Mouse (Mus musculus) A20 (cell line): ENCODE measurements around the gene Piezo1.

Experiments
- DNase-seq: peaks from one replicate; pipeline ENCODE4 v3.0.0-alpha.2; 2011; ENCODE audit warnings: low read depth, low spot score

The Piezo1 gene

GRCm38 (mm10) chr8:122571153-122571552 is 20.0 kb upstream of the Piezo1 start:
- DNase-seq: no peak

DNA sequence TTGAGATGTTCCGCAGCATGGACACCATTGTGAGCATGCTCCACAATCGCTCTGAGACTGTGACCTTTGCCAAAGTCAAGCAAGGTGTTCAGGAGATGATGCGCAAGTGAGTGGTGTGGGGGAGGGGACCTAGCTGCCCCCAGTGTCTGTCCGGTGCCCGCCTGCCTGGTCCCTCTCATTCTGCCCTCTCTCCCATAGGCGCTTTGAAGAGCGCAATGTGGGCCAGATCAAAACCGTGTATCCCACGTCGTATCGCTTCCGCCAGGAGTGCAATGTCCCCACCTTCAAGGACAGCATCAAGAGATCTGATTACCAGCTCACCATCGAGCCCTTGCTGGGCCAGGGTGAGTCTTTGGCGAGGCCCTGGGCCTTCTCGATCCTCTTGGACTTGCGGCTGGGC is 18.9 kb upstream of the Piezo1 start:
- DNase-seq: no peak

DNA sequence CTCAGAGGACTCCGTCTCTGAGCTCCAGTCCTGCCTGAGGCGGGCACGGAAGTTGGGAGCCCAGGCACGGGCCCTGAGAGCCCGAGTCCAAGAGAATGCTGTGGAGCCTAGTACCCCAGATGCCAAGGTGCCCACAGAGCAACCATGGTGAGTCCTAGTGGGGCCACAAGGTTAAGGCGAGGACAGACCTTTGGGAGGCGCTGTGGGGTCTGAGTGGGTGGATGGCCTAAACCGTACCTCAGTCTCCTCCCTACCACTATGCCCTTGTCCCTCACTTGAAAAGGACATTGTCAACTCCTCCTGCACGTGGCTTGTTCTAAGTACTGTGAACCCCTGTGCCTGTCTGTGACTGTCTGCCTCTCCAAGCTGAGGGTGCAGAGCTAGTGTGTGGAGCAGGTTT is 18.2 kb upstream of the Piezo1 start:
- DNase-seq: no peak

DNA sequence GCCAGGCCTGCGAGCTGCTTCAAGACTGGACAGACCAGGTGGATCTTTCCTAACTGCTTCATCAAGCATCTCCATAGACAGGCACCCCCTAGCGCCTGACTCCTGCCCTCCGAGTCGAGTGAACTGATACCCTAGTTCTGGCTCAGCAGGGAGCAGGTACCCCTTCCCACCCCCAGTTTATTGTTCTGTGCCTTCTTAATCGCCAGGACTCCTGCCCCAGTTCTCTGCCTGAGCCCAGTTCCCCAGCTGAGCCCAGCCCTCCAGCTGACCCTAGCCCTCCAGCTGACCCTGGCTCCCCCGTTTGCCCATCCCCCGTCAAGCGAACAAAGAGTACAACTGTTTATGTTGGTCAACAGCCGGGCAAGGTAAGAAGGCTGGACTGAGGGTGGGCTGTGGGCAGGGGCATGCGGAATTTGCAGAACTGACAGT is 17.8 kb upstream of the Piezo1 start:
- no peak for DNase-seq

- DNase-seq: peak; percentile 91
These were observed 17.0 kb upstream of the Piezo1 start for GRCm38 (mm10) chr8:122568109-122568504.

DNA sequence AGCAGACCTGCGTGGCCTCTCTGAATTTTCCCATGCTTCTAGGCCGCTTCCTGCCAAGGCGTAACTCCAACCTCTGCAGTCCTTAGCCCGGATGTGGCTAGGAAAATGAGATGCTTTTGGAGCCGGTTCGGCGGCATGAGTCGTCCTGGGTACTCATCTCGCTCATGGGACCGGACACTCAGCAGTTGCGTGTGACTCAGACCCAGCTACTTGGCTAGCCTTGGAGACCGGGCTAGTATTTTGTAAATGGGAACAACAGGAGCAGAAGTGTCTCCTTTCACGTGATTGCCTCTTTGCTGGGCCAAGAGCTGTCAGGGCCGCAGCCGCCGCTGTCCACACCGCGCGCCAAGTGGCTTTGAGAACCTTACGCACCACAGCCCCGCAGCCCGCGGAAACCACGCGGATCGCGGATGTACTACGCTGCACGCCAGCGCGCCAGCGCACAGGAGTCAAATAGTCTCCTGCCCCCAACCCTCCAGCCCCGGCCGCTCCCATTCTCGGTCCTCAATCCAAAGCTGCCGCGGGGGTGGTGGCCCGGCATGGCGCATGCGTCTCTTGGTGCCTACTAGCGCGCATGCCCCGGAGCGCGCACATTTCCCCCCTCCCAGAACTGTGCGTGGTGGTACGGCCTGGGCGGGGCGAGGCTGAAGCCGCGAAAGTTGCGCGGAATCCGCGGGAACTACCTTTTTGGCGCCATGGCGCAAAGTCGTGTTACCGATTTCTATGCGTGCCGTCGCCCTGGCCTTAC is 16.4 kb upstream of the Piezo1 start, which contains the start of gene Cdt1:
Gene Cdt1, plus strand, starts transcription at position 655 of the 748 bp plus-strand sequence.
- DNase-seq: peak; percentile 99

GRCm38 (mm10) chr8:122566766-122567165 is 15.6 kb upstream of the Piezo1 start:
- no peak for DNase-seq

- DNase-seq: peak; percentile 77
These were observed 13.5 kb upstream of the Piezo1 start for GRCm38 (mm10) chr8:122564363-122565352.

DNA sequence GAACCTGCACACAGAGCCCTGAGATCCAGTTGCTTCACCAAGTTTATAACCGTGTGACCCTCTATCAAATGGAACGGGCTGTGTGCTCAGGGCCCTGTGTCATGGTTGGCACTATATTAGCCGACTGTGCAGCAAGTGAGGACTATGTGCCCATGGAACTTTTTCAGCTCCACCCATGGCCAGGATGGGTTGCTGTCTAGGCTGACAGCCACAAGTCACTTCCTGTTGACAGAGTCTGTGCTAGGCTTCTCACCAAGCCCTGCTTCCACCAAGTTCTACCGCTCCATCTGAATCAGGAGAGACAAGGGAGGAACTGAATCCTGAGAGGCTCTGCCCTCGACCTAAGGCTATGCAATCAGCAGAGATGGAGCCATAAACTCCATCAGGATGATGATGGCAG is 10.1 kb upstream of the Piezo1 start:
- DNase-seq: no peak

- DNase-seq: no peak
These were observed 7.7 kb upstream of the Piezo1 start for GRCm38 (mm10) chr8:122558671-122559349.

DNA sequence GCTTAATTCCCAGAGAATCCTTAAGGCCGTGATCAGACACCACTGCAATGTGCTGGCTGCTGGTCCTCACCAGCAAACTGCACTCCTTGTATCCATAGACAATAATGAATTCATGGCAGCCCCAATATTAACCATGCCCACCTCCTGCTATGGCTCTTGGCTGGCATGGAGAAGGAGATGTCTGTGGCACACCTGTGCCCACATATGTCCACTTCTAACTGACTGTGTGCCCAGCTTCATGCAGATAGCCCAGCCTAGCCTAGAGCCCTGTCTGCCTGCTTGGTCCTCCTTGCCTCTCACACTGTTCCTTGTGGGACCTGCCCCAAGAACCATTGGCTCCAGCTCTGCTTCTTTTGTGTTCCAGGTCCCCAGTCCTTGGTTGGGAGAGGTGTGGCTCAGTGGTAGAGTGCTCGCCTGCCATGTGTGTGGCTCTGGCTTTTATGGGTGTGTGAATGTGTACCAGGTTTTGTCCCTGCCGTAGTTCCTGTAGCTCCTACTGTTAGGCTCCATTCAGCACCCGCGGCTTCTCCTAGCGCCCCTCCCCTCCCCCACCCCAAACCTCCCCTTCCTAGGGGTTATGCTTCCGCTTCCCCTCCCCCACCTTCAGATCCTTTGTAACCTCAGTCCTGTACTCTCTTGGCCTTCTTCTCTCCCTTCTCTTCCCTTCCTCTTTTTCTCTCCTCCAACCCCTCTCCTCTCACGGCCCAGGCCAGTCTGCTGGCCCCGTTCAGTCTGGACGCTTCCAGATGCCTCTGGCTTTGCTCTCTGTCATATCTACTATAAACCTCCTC is 6.3 kb upstream of the Piezo1 start:
- DNase-seq: no peak

DNA sequence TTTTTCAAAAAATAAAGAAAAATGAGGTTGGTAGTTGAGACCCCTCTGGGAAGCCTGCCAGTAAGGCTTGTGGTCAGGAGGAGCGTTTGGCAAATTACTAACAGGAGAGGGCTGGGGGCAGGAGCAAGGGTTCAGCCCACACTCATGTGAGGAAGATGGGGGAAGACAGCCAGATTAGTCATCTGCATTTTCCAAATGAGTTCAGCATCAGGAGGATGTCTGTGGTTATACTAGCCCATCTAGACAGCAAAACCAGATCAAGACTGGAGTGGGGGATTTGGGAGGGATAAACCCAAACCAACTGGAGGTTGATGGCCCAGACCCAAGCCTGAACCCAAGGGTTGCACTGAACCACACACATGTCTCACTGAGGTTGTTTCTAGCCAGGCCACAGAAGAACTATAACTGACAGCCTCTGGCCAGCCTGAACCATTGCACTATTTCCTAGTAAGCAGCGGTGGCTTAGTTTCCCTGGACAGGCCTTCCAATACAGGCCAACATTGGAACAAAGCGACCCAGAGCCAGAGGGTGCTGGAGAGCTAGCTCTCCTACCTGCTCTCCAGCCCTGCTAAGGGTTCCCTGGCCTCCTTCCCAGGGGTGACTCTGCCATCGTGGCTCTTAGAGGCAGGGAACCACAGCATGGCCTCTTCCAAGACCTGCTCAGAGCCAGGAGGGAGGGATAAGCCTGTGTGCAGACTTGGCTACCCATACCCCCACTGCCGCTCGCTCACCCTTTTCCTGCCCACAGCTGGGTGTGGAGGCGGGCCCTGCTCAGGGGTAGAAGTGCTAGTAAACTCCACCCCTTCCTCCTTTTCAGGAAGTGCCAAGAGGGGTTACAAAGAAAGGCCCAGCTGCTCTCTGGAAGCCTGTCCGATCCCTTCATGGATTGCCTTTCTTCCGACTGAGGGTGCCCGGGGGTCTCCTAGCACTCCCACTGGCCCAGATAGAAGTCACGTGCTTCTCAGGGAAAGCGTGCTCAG is 5.2 kb upstream of the Piezo1 start:
- peak; percentile 80 for DNase-seq

GRCm38 (mm10) chr8:122554786-122555185 is 3.7 kb upstream of the Piezo1 start:
- no peak for DNase-seq

DNA sequence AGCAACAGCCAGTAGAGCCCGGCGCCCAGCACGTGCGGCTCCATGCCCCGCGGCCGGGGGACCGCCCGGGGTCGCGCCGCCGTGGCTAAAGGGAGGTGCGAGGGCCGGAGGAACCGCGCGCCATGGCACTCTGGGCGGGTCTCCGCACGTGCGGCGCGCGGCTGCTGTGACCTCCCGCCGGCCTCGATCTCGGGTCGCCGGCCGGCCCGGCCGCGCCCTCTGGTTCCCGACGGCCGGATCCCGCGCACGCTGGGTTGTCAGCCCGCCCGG is 199 bp downstream of the Piezo1 start:
- DNase-seq: no peak

DNA sequence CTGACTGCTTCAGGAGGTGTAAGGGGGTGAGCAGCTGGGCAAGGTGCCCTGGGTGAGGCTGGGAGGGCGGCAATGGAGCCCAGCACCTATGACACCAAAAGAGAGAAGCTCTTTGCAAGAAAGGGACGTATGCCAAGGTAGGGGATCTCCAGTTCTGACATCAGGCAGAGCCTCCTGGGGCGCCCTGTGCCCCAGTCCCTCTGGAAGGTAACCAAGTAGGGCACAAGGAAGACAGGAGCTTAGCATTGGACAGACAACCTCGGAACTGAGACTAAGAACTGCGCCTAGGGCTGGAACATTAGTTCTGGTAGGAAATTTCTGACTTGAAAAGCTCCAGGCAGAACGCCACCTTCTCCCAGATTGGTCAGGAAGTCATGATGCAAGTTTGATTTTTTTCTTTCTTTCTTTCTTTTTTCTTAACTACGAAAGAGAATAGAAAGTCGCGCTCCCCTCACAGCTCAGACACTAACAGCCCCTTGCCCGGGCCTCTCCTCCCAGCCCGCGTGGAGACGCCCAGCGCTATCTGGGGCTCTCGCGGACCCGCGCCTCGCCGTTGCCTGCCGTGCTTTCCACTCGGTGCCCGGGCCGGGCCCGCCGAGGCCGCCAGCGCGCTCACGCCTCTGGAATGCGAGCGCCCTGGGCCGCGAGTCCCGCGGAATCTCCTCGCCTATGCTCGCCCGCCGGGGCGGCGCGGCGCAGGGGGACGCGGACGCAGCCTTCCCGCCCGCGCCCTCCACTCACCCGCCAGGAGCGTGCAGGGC is 715 bp downstream of the Piezo1 start:
- peak; percentile 77 for DNase-seq

DNA sequence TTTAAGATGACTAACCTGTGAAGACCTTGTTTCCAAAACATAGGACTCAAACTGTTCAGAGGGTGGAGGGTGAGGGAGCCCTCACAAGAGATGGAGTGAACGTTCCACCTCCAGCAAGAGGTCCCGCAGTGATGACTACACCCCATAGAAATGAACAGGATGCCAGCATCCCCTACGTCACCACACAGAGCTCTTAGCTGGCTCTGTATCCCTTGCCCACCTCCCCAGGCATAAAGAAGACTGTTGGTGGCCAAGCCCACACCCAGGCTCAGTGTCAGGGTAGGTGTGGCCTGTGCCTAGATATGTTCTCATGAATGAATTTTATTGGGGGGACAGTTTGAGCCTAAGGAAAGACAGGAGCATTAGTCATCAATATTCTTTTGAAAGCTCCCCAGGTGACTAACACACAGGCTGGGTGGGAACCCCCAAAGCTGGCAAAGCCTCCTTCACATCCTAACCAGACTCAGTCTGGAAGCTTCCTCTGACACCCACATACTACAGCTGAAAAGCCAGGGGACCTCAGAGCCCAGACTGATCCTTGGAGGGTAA is 2.2 kb downstream of the Piezo1 start:
- peak; percentile 66 for DNase-seq

DNA sequence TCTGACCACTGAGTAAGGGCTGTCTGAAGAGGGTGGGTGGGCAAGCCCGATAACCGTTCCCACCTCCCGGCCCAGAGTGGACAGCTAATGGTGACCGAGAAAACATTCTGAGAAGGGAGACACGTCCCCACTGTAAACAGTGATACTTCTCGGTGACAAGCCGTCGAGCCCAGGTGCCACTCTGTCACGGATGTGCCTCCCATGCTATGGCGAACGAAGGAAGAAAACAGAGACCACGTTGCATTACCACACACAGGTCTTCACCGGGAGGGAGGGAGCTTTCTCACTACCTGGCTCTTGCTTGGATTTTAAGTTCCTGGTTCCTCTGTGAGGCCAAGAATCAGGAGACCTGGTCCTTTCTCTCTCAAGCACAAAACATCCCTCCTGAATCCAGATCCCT is 2.8 kb downstream of the Piezo1 start:
- DNase-seq: no peak

DNA sequence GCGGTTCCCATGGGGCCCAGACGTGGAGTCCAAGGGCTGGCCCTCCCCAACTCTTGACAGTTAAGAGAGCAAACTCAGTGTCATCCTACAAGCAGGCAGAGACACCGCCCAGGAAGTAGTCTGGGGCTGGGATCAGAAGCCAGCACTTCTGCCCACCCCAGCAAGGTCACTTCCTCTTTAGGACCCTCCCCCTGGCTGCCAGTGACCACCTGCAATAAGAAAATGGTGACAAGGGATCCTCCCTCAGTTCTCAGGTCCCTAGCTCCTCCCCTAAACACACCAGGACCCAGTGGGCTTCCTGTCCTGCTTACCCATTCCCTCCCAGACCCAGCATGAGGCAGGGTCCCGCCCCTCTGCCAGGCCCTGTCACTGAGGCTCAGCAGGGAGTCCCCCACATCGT is 3.3 kb downstream of the Piezo1 start:
- peak; percentile 95 for DNase-seq

GRCm38 (mm10) chr8:122546811-122547453 is 4.2 kb downstream of the Piezo1 start:
- DNase-seq: no peak
